Mouse (Mus musculus): ENCODE results near the gene Sim2.

Gene Sim2

DNA sequence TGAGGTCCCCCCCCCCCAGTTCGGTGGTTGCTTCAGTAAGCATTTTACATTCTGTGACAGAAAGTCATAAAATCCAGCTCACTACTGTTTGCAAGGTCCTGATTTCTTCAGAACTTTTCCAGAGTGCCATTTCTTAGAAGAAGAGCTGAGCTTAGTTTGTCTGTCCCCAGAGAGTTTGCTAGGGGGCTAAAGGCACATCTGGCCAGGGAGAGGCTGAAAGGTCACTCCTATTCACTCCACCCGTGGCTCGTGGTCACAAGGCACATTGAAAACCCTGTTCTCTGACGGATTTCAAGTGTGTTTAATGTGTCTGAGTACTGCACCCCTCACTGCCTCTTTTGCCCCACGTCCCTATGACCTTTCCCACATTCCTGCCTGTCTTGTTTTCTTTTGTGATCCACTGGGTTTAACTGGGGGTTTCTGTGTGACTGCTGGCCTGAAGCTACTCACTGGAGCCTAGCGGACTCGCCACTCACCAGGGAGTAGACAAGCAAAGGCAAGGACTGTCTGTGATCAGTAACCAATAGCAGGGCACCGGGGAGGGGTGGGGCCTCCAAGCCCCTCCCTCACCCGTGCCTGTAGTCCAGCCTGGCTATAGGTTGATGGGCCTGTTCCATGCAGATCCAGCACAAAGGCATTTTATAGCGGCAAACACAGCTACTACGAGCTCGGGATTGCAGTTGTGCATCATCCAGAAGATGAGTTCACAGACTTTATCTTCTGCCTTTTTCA, 13.2 kb downstream of the Sim2 start:
- DNase-seq: no peak

- DNase-seq: no peak
Observed at GRCm38 (mm10) chr16:94113160-94113559, 28.4 kb downstream of the Sim2 start.

DNA sequence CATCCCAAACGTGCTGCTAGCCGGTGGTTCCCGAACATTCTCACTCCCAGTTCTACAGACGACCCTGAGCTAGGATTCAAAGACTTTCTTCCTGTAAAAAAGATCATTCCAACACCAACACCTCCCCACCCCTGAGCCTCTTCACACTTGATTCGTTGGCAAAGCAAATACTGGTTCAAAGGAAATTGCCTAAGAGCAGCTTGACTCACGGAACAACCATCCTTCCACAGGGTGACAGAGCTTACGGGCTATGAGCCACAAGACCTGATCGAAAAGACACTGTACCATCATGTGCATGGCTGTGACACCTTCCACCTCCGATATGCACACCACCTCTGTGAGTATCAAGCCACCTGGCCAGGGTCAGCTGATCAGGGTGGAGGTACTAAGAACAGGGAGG, 30.0 kb downstream of the Sim2 start:
- no peak for DNase-seq

- peak; percentile 21 for DNase-seq
Observed at GRCm38 (mm10) chr16:94117333-94117732, 32.6 kb downstream of the Sim2 start.

GRCm38 (mm10) chr16:94118394-94118793, 33.7 kb downstream of the Sim2 start:
- no peak for DNase-seq

- DNase-seq: no peak
Observed at GRCm38 (mm10) chr16:94122347-94122746, 37.6 kb downstream of the Sim2 start.

DNA sequence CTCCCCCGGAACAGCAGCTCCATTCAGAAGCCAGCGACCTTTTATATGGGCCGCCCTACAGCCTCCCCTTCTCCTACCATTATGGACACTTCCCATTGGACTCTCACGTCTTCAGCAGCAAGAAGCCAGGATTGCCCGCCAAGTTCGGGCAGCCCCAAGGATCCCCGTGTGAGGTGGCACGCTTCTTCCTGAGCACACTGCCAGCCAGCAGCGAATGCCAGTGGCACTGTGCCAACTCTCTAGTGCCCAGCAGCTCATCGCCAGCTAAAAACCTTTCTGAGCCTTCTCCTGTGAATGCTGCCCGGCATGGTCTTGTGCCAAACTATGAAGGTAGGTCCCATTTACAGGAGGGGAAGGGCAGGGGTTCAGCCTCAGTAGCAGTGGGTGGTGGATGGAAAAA, 38.5 kb downstream of the Sim2 start:
- peak; percentile 25 for DNase-seq

- DNase-seq: peak; percentile 22
Observed at GRCm38 (mm10) chr16:94125172-94125981, 40.6 kb downstream of the Sim2 start.

DNA sequence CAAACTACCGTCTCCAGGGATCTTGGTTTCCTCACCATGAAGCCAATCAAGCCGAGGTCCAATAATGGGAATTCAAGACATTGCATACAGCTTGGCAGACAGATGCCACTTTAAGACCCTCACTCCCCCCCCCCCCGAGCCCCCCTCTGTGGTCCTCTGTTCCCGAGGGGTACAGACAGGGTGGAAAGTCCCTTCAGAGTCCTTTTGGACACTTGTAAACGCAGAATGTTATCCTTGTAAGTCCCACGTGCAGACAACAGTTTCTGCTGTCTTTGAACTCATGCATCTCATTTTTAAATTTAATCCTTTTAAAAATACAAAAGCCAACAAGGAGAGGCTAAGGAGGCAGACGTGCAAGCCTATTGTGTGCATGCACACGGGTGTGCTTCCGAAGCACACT, 41.5 kb downstream of the Sim2 start:
- DNase-seq: no peak

- DNase-seq: no peak
Observed at GRCm38 (mm10) chr16:94128236-94128835, 43.6 kb downstream of the Sim2 start.

GRCm38 (mm10) chr16:94134218-94134617, 49.5 kb downstream of the Sim2 start:
- DNase-seq: no peak

DNA sequence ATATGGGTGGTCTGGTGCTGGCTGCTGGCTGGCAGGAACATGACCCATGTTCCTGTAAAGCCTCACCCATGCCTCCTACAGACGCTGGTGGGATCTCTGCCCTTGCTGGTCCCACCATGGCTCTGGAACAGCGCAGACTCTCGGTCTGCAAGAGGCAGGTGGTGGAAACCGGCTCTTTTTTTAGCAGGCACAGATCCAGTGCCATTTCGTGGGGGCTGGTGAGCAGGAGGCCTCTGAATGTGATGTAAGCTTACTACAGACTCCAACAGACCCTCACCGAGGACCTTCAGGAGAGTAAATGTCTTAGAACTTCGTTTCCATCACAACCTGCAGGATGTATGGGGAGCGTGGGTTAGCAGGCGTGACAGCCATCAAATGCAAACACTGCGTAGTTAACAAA, 56.0 kb downstream of the Sim2 start:
- DNase-seq: no peak

- DNase-seq: peak; percentile 20
Observed at GRCm38 (mm10) chr16:94143325-94143724, 58.6 kb downstream of the Sim2 start.

DNA sequence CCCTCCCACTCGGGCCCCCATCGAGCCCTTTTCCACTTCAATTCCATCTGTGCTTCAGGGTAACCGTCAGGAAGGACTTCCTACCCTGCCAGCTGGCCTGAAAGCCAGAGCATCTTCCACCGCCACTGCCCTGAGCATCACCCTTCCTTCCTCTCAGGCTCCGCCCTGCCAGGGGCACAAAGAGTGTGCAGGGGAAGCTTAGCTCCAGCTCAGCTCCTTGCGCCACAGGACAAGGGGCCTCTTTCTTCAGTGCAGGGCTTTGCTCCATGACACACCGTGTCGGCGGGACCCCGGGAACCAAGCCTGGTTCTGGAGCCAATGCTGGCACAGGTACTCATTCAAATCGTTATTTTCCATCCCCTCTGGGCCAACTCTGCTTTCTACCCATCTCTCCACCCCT, 63.4 kb downstream of the Sim2 start:
- peak; percentile 61 for DNase-seq

DNA sequence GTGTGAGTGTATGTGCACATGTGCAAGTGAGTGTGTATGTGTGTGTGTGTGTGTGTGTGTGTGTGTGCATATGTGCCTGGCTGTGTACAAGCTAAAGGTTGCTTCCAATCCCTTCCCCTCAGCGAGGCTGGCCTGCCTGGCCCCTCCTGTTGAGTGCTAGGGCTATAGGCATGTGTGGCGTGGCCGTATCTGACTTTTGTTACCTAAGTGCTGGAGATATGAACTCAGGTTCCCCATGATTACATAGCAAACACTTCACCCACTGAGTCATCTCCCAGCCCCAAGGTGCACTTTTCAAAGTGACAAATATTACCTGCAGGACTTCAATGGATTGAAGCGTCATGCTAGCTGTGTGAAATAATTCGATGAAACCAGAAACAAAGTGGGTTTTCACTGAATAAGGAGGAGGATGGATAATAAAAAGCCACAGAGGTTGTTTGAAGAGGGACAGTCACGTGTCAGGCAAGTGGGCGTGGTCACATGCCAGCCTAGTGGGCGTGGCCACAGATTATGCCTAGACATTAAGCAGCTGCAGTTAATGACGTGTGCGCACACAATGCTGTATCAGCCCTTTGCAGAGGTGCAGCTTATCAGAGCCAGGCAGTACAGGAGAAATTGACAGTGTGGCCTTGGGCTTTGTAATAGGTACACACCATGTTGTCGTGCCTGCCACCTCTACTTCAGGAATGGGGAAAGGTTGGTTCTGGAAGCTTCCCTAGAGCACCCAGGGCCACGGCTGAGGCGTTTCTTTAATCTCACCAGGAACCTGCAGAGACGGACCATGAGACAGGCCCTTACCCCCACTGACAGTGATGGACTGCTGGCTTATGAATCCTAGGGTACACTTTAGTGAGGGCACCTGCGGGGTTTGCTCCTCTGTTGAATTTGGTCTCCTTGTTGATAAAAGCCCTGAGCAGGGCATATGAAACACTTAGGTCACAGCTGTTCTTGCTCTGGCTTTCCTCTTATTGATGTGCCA, 65.7 kb downstream of the Sim2 start:
- peak; percentile 29 for DNase-seq

GRCm38 (mm10) chr16:94155041-94155653, 70.4 kb downstream of the Sim2 start:
- no peak for DNase-seq

- DNase-seq: no peak
Observed at GRCm38 (mm10) chr16:94157819-94158218, 73.1 kb downstream of the Sim2 start.

DNA sequence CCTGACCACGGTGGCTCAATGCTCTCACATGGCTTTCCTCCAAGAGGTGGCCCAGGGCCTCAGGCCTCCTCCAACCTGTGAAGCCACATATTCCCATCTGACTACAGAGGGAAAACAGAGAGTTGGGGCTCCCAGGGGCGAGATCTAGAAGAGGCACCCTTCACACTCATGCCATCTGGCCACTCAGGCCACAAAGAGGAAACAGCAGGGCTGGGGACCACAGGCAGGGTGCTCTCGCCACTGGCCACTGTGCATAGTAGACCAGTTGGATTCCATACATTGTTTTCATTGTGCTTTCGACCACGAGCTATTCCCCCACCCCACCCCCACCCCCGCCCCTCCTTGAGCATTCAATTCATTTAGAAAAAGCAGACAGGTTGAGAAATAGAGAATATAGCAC, 77.3 kb downstream of the Sim2 start:
- no peak for DNase-seq

DNA sequence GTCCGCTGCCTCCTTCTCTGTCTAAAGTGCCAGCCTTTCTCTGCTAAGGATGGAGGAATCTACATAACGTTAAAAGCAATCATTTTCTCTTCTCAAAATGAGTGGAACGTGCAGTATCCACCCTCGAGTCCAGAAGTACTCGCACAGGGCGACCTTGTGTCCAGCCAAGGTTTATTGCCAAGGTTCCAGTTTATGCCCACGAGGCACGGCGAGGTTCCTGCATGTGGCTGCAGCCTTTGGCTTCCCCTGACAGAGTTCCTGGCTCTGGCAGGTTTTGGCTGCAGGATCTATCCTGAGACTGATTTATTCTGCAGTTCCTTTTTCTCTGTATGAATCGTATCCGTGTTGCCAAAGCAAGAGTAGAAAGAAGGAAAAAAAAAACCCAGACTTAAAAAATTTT, 78.3 kb downstream of the Sim2 start:
- no peak for DNase-seq

DNA sequence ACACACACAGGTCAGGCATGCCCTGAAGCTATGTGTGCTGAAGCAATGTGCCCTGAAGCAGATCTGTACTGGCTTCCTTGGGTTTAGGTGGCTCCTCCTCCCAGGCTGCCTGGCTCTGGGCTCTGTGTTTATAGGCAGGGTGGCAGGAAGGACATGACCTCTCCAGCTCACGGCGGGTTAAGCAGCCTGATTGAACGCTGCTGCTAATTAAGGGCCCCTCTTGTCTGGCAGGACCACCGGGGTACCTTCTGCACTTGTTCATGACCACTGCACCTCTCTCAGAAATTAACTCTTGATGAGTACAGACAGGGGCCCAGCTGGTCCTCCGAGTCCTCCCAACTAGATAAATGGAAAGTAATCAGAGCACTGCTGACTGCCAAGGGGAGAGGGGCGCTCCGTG, 79.5 kb downstream of the Sim2 start:
- no peak for DNase-seq

DNA sequence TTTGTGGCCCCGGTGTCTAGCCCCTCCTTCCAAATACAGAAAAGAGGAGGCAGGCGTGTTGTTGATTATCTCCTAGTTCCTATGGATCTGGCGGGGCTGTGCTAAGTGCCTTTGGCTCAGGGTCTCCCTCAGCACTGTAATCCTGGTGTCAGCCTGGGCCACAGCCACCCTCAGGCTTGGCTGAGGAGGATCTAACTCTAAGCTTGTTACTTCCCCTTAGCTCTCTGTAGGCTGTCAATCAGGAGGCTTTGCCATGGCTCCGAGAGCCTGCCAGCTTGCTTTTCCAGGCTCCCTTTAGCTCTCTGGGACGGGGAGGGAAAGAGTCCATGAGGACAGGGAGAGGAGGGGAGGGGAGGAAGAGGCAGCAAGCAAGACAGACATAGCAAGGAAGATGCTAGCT, 80.2 kb downstream of the Sim2 start:
- DNase-seq: no peak
